Mouse (Mus musculus) ES-E14 (cell line): ENCODE measurements around the gene Erc1.

ENCODE experiments used
- CHD2 ChIP-seq: IDR thresholded peaks from 2 replicates; pipeline ENCODE4 v1.6.1; 2014; ENCODE audit warnings: mild to moderate bottlenecking, low read depth, low read length, inconsistent platforms
- MAFK ChIP-seq: IDR thresholded peaks from 2 replicates; pipeline ENCODE4 v1.6.1; 2014; ENCODE audit warnings: mild to moderate bottlenecking, low read depth, low read length, inconsistent platforms; ENCODE audit not compliant: insufficient read depth
- ZC3H11A ChIP-seq: IDR thresholded peaks from 2 replicates; pipeline ENCODE4 v1.6.1; 2012; ENCODE audit warnings: low read depth, mild to moderate bottlenecking, inconsistent platforms, low read length, borderline replicate concordance
- ZNF384 ChIP-seq: IDR thresholded peaks from 2 replicates; pipeline ENCODE4 v1.6.1; 2012; ENCODE audit warnings: low read depth, low read length, inconsistent platforms

DNA sequence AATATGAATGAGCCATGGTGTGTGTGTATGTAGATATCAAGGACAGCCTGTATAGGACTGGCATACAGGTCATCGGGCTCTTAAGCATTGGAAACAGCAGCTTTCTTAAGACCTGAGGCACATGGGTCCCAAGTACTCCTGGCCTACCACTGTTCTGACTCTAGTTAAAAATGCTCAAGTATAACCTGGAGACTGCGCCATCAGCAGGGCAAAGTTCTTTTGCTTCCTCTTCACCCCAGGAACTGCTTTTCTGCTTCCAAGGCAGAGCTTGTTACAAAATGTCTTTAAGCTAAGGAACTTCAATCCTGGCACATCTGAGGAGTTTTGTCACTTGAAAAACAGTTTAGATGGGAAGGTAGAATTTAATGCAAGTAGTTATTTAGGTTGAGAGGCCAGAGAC, 189.5 kb downstream of the Erc1 start:
- TF ChIP-seq ZC3H11A (no peak), MAFK (no peak), CHD2 (no peak), ZNF384 (no peak)
